Mouse (Mus musculus): ENCODE measurements around the gene Aff3. TPM values are rescaled to one million over a fixed set of nuclear protein-coding genes. Genes with fewer than 3 reads are reported as not detected.

Gene Aff3
- polyA plus RNA-seq, 1 experiment from 2014 or later: 6.9 TPM

DNA sequence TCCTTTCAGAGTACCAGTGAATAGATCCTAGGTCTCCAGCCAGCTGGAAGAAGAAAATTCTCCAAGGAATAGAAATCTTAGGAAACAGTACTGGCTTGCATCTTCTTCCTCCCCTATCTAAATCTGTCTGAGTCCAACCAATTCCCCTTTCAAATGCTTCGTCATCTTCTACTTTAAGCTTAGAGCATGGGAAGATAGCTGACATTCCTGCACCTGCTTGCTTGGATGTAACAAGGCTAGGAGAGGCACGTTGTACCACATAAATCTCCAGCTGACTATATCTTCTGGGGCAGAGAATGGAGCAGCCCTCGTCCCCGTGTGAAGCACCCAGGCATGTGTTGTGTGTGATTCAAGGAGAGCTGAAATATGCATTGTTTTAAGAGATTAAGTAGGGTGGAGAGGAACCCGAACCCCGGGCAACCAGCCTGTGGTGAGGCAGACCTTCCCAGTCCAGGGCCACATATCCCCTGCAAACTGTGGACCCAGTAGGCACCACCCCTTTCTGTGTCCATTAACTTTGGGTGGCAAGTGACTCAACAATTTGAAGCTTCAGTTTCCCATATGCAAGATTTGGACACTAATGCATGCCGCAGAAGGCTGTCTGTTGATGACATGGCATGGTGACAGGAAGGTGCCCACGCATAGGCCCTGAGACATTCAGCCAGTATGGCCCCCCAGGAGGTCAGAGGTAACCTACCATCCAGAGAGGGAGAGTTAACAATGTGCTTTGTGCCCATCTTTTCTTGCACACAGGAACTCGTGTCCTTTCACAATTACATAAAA, 424.1 kb downstream of the Aff3 start:
- H3K4me1 ChIP-seq: peaks cover 25% of the 10 kb centered on the region
- no peaks in the 10 kb centered on the region for H3K36me3 ChIP-seq
- 82% methylated on average over 9 of the region's 9 CpGs for WGBS
- no peaks in the 10 kb centered on the region for H3K27me3 ChIP-seq (ENCODE audit: insufficient read depth, poor library complexity, severe bottlenecking)
- H3K27ac ChIP-seq: no peak overlapping the region
- no peak for DNase-seq (ENCODE audit: low spot score)
- H3K9me3 ChIP-seq: no peaks in the 10 kb centered on the region
- H3K4me3 ChIP-seq: no peak overlapping the region

DNA sequence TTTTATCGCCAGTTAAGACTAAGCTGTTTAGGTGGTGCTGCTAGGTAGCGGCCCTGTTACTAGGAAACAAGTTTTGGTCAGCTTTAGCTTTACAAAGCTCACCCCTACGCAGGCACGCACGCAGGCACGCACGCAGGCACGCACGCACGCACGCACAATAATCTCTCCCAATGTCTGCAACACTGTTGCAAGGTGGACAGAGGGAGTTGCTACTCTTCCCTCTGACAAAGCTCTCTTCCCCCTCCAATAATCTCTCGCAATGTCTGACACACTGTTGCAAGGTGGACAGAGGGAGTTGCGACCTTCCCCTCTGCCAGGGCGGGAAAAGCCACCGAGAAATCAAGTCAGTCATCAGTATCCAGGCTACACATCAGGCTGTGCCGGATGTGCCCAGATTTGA, 425.2 kb downstream of the Aff3 start:
- Histone ChIP-seq H3K4me3 (no peak overlapping the region), H3K27ac (no peak overlapping the region), H3K4me1 (peaks cover 32% of the 10 kb centered on the region), H3K9me3 (no peaks in the 10 kb centered on the region), H3K36me3 (no peaks in the 10 kb centered on the region), H3K27me3 (ENCODE audit: insufficient read depth, poor library complexity, severe bottlenecking) (no peaks in the 10 kb centered on the region)
- DNase-seq (ENCODE audit: low spot score): no peak
- WGBS: 91% methylated on average over 16 of the region's 16 CpGs

DNA sequence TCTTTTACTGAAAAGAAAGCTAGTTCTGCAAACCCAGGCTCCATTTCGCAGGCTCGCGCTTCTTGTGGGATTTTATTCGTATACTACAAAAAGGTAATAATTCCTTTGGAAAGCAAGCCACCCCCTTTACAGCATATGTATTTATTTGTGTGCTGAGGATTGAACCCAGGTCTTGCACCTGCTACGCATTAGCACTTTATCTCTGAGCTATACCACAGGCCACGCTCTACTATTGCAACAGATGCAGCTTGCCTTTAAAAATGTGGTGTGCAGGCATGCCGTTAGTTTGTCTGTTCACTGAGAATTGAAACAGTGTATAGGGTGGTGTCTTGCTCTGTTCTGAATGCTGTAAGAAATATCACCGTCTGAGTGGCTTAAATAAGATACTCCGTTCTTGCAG, 426.9 kb downstream of the Aff3 start:
- Histone ChIP-seq H3K27me3 (ENCODE audit: insufficient read depth, poor library complexity, severe bottlenecking) (no peaks in the 10 kb centered on the region), H3K9me3 (no peaks in the 10 kb centered on the region), H3K4me3 (no peak overlapping the region), H3K4me1 (peaks cover 26% of the 10 kb centered on the region), H3K36me3 (no peaks in the 10 kb centered on the region), H3K27ac (no peak overlapping the region)
- 94% methylated on average over 9 of the region's 9 CpGs for WGBS
- no peak for DNase-seq (ENCODE audit: low spot score)

DNA sequence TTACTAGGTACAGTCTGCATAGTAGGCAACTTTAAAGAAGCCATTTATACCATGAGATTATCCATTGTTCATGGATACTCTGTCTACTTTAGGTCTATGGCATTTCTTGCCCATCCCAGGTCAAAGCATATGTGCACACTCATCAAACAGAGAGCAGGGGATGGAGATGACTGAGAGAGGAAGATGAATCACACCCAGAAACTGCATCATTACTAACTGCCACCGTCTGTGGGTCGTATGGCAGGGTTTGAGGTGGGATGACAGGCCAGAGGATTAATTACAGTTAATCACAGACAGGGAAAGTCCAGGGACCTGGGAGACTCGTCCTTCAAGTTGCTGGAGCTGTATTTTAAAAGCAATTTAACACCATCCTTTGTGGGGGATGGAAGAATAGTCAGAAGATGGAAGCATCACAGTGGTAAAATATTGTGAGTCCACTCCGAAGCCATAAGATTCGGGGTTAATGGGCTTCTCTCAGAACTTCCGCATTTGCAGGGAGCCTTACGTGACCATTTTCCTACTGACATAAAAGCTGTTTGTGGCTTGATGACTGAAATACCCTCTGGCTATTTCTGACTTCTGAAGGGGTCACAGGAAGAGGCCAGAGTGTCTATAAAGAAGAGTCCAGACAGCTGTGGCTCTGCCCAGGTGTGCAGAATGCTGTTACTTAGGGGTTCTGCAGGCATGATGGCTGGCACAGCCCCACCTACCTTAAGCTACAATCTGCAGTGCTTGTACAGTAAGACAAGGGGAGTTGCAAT, 427.5 kb downstream of the Aff3 start:
- Histone ChIP-seq H3K4me3 (no peak overlapping the region), H3K27me3 (ENCODE audit: insufficient read depth, poor library complexity, severe bottlenecking) (no peaks in the 10 kb centered on the region), H3K27ac (no peak overlapping the region), H3K9me3 (no peaks in the 10 kb centered on the region), H3K36me3 (no peaks in the 10 kb centered on the region), H3K4me1 (peaks cover 22% of the 10 kb centered on the region)
- DNase-seq (ENCODE audit: low spot score): no peak
- 75% methylated on average over 7 of the region's 7 CpGs for WGBS

DNA sequence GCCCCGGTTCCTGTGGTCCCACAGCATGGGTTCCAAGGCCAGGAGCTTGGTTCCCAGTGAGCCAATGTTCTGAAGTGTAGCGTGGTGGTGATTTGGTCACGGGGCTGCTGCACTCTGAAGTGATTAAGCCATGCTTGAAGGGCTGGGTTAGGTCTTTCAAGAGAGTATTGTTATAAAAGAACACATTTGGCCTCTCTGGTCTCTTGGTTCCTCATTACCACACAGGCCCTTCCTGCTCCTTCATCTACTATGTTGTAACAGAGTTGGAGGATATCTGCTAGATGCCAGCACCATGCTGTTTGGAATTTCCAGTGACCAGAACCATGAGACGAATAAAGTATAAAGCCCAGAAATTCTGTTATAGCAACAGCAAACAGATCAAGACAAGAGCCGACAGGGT, 431.6 kb downstream of the Aff3 start:
- 84% methylated on average over 5 of the region's 5 CpGs for WGBS
- Histone ChIP-seq H3K27me3 (ENCODE audit: insufficient read depth, poor library complexity, severe bottlenecking) (no peaks in the 10 kb centered on the region), H3K27ac (no peak overlapping the region)

DNA sequence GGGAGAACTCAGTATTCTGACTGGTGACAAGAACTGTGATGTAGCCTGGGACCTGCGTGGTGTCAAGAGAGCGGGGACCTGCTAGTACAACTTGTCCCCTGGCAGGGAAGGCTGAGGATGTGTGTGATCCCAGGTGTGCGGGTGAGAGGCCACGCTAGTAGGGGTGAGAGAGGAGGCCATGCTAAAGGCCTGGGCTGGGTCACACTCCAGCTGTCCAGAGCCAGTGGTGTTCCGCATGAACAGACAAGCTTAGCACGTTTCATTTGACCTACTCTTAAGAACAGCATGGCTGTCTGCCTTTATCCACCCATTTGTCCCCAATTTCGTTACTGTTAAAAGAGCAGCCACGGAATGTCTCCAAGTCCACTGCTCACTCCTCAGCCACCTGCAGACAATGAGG, 434.7 kb downstream of the Aff3 start:
- Histone ChIP-seq H3K4me1 (peaks cover 12% of the 10 kb centered on the region), H3K27me3 (ENCODE audit: insufficient read depth, poor library complexity, severe bottlenecking) (no peaks in the 10 kb centered on the region), H3K36me3 (peaks cover 9% of the 10 kb centered on the region; the same call in 1 of the 2 replicates), H3K27ac (no peak overlapping the region), H3K4me3 (no peak overlapping the region), H3K9me3 (peaks cover 5% of the 10 kb centered on the region; the same call in 1 of the 2 replicates)
- WGBS: 91% methylated on average over 8 of the region's 8 CpGs
- DNase-seq (ENCODE audit: low spot score): no peak

More for the DNA sequence above, 431.6 kb downstream of the Aff3 start:
- Histone ChIP-seq H3K9me3 (no peaks in the 10 kb centered on the region), H3K36me3 (no peaks in the 10 kb centered on the region), H3K4me3 (no peak overlapping the region), H3K4me1 (peaks cover 20% of the 10 kb centered on the region)
- no peak for DNase-seq (ENCODE audit: low spot score)

DNA sequence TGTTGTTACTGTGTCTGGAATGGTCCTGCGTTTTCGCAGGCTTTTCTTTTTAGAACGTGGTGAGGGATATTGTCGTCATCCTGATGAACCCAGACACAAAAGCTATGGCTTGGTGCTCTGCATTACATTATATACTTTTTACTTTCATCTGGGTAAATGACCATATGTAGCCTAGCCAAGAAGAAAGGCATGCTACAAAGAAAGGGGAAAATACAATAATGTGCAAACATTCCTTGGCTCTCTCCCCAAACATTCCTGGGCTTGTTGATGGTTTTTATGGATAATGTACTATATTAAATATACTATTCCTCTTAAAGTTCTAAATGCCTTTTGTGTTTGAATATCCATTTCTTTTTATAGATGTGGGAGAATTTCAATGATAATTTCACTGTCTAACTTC, 435.9 kb downstream of the Aff3 start:
- Histone ChIP-seq H3K27ac (no peak overlapping the region), H3K36me3 (peaks cover 17% of the 10 kb centered on the region; the same call in 1 of the 2 replicates), H3K27me3 (ENCODE audit: insufficient read depth, poor library complexity, severe bottlenecking) (no peaks in the 10 kb centered on the region), H3K4me1 (peaks cover 11% of the 10 kb centered on the region), H3K9me3 (peaks cover 13% of the 10 kb centered on the region), H3K4me3 (no peak overlapping the region)
- no peak for DNase-seq (ENCODE audit: low spot score)
- 87% methylated on average over 4 of the region's 4 CpGs for WGBS

DNA sequence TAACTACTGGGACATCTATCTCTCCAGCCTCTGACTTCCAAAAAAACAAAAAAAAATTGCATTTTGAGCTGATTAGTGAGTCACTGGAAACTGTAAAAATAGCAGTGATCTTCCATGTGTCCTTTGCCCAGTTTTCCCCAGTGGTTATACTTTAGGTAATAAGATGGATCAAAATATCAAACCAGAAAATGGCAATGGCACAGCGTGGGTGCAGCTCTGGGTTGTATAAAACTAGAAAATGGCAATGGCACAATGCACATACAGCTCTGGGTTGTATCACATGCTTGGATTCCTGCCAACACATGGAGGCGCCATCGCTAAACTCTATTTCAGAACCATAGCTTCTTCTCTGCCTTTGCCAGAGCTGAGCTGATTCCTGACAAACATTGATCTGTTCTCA, 439.6 kb downstream of the Aff3 start:
- peaks cover 13% of the 10 kb centered on the region for H3K9me3 ChIP-seq
- H3K27me3 ChIP-seq (ENCODE audit: insufficient read depth, poor library complexity, severe bottlenecking): no peaks in the 10 kb centered on the region
- 93% methylated on average over 3 of the region's 3 CpGs for WGBS
- H3K27ac ChIP-seq: no peak overlapping the region
- no peaks in the 10 kb centered on the region for H3K4me1 ChIP-seq
- no peak overlapping the region for H3K4me3 ChIP-seq
- no peak for DNase-seq (ENCODE audit: low spot score)
- H3K36me3 ChIP-seq: peaks cover 20% of the 10 kb centered on the region; the same call in 1 of the 2 replicates

DNA sequence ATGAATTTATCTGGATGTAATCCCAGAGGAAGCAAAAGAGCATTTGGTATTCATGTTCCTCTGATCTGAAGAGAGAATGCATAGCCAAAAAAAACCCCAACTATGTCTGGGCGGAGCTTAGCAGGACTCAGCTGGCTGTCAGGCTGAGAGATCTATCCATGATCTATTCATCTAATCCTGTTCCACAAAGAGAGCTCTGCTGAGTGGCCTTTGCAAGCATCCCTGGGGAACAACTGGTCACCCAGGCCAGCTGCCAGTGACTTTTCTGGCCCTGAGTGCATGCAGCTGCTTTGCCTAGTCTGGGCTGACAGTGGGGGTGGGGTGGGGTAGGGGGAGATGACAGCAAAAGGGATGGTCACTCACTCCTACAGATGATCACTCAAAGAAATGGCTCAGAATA, 442.6 kb downstream of the Aff3 start:
- peaks cover 5% of the 10 kb centered on the region for H3K4me1 ChIP-seq
- H3K9me3 ChIP-seq: peaks cover 13% of the 10 kb centered on the region
- no peak overlapping the region for H3K27ac ChIP-seq
- no peak overlapping the region for H3K4me3 ChIP-seq
- no peaks in the 10 kb centered on the region for H3K27me3 ChIP-seq (ENCODE audit: insufficient read depth, poor library complexity, severe bottlenecking)
- 92% methylated on average over 1 of the region's 1 CpGs for WGBS
- DNase-seq (ENCODE audit: low spot score): no peak
- peaks cover 20% of the 10 kb centered on the region; the same call in 1 of the 2 replicates for H3K36me3 ChIP-seq

DNA sequence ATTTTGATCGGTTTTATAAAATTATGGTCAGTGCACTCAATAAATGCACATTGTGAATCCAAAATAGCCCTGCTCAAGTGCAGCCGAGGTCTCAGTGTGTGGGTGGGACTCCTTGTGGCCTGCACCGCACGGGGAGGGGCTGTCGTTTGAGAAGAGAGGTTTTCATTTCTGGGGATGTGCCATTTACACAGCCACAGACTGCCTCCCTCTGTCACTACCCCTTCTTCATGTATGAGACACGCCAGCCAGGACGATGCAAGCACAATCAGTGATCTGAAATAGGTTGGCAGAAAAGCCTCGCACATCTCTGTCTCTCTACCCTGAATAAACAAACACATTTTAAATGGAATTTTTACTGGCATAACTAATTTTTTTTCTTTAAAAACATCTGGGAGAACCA, 443.3 kb downstream of the Aff3 start:
- no peak for DNase-seq (ENCODE audit: low spot score)
- Histone ChIP-seq H3K4me1 (peaks cover 5% of the 10 kb centered on the region), H3K9me3 (peaks cover 13% of the 10 kb centered on the region), H3K4me3 (no peak overlapping the region), H3K36me3 (peaks cover 17% of the 10 kb centered on the region; the same call in 1 of the 2 replicates), H3K27me3 (ENCODE audit: insufficient read depth, poor library complexity, severe bottlenecking) (no peaks in the 10 kb centered on the region), H3K27ac (no peak overlapping the region)
- WGBS: 89% methylated on average over 8 of the region's 8 CpGs

DNA sequence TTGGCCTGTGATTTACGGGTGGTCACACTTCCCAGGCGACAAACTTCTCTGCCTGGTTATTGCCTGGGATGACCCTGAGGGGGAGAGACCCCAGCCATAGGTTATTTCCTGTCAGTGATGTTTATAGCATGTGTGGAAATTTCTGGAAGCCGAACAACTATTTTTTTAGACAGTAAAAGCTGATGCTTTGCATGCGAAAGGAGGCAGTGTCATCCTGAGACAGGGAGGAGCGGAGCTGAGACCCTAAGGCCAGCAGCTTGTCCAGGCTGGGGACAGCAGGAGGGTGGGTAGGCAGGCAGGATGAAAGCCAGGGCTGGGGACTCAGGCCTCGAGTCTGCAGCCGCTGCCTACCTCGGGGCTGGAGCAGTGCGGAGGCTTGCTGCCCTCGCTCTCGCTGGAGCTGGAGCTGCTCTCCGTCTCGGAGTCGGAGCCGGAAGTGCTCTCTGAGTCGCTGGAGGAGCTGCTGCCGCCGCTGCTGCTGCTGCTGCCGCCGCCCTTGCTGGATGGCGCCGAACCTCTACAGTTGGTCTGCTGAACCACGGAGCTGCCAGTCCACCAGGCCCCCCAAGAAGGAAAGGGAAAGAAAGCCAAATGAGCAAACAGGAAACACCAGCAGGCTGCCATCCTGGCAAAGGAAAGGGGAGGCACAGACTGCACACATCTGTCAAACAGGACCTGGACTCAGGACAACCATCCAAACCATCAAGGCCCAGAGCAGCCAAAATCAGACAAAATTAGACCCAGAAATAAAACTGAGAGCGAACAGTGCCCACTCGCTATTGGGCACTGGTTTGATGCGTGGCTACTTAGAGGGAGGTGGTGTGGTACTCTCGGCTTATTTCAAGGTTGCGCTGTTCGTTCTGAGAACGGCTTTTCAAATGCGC, 446.6 kb downstream of the Aff3 start:
- 68% methylated on average over 31 of the region's 31 CpGs for WGBS
- Histone ChIP-seq H3K9me3 (no peaks in the 10 kb centered on the region), H3K36me3 (no peaks in the 10 kb centered on the region), H3K4me1 (peaks cover 5% of the 10 kb centered on the region), H3K27ac (peak overlapping the region; percentile 50), H3K4me3 (peak overlapping the region; percentile 36), H3K27me3 (ENCODE audit: insufficient read depth, poor library complexity, severe bottlenecking) (no peaks in the 10 kb centered on the region)
- DNase-seq (ENCODE audit: low spot score): no peak

DNA sequence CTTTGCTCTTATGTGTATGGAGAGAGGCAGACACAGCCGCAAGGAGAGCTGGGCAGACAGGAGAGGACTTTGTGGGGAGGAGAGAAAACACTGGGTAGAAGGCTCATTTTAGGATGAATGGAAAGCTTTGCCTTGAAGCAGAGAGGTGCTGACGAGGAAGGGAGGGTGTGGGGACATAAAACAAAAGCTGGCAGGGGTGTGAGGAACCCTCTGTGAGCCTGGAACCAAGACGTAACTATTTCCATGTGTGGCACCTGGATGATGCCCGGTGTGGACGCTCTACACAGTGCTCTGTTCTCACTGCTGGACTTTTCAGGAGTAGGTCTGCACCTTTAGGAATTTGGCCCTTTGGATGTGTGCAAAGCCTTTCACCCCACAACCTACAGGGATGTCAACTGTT, 447.7 kb downstream of the Aff3 start:
- Histone ChIP-seq H3K4me3 (no peak overlapping the region), H3K4me1 (peaks cover 14% of the 10 kb centered on the region), H3K27ac (no peak overlapping the region), H3K36me3 (no peaks in the 10 kb centered on the region), H3K9me3 (no peaks in the 10 kb centered on the region), H3K27me3 (ENCODE audit: insufficient read depth, poor library complexity, severe bottlenecking) (no peaks in the 10 kb centered on the region)
- 74% methylated on average over 5 of the region's 5 CpGs for WGBS
- DNase-seq (ENCODE audit: low spot score): no peak

Measured in heart, embryonic 10.5 days (tissue).